Mouse (Mus musculus): ENCODE measurements around the gene Bscl2.

DNA sequence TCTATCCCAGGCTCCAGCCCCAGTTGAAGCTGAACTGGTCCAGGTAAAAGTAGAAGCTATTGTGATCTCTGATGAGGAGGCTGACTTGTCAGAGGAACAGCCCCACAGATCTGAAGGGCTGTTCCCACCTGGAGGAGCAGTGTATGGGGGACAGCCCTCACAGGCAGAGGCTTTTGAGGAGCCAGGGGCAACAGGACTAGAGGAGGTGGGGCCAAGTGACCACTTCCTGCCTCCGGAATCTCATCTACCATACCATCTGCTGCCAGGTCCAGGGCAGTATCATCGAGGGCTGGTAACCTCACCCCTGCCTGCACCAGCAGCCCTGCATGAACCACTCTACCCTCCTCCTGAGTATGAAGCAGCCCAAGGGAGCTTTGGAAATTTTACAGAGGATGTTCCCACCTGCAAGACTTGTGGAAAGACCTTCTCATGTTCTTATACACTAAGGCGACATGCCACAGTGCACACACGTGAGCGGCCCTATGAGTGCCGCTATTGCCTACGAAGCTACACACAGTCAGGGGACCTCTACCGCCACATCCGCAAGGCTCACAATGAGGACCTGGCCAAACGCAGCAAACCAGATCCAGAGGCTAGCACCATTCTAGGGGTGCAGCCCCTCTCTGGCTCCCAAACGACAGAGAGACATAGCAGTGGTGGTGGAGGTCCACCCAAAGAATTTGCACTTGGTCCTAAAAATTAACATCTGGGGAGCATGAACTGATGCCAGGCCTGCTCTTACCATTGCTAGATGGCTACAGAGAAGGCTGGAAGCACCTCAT lies 33.2 kb upstream of the Bscl2 start:
- TF ChIP-seq CTCF (IDR thresholded peaks at IDR 0.05; ENCODE audit: low read depth) (no peak), EP300 (optimal IDR thresholded peaks at IDR 0.05) (no peak)

Measured in stomach, postnatal 0 days (tissue).